Mouse (Mus musculus) midbrain, embryonic 13.5 days (tissue): ENCODE results near the gene Lrrn4. TPM values are rescaled to one million over a fixed set of nuclear protein-coding genes. Genes with fewer than 3 reads are reported as not detected.

Experiments used
- ATAC-seq: fragments of 200-750 bp; cut with Nextera tagmentation; 2 replicates; pipeline ENCODE4 v1.8.0; 2017; ENCODE audit warnings: mild to moderate bottlenecking, moderate TSS enrichment, moderate library complexity
- H3K27ac ChIP-seq: fragments of 300-500 bp; sonication (generic); 2 replicates; pipeline ENCODE4 v1.5.1; 2015; ENCODE audit warnings: inconsistent platforms, mild to moderate bottlenecking, moderate library complexity
- H3K27me3 ChIP-seq: fragments of 300-500 bp; sonication (generic); 2 replicates; pipeline ENCODE4 v1.6.1; 2015; ENCODE audit warnings: mild to moderate bottlenecking, inconsistent platforms
- H3K36me3 ChIP-seq: fragments of 300-500 bp; sonication (generic); 2 replicates; pipeline ENCODE4 v1.6.1; 2015; ENCODE audit warnings: mild to moderate bottlenecking, inconsistent platforms
- H3K4me1 ChIP-seq: fragments of 300-500 bp; sonication (generic); replicated peaks from 2 replicates; pipeline ENCODE4 v1.6.1; 2015; ENCODE audit warnings: inconsistent platforms
- H3K4me2 ChIP-seq: fragments of 300-500 bp; sonication (generic); replicated peaks from 2 replicates; pipeline ENCODE4 v1.6.1; 2015; ENCODE audit warnings: moderate library complexity, mild to moderate bottlenecking, inconsistent platforms
- H3K4me3 ChIP-seq: fragments of 300-500 bp; sonication (generic); replicated peaks from 2 replicates; pipeline ENCODE4 v1.5.1; 2015; ENCODE audit warnings: mild to moderate bottlenecking, inconsistent platforms
- H3K9ac ChIP-seq: fragments of 300-500 bp; sonication (generic); replicated peaks from 2 replicates; pipeline ENCODE4 v1.6.1; 2015; ENCODE audit warnings: mild to moderate bottlenecking, inconsistent platforms
- H3K9me3 ChIP-seq: fragments of 300-500 bp; sonication (generic); 2 replicates; pipeline ENCODE4 v1.6.1; 2016; ENCODE audit warnings: mild to moderate bottlenecking, inconsistent platforms
- WGBS: fragments of 180-500 bp; shearing (Covaris S2); methylation state at CpG from one replicate; pipeline ENCODE4 v1.1.7; 2015; 5-methylcytosine and 5-hydroxymethylcytosine counted together
- polyA plus RNA-seq: library from polyadenylated mRNA; unstranded; fragments of >200 nt; fragmentation: Nextera tagmentation; extraction: Ambion mirVana; gene quantifications from 2 replicates; pipeline ENCODE4 v1.2.1, GENCODE M21; 2015

Lrrn4 gene
- 0.05 TPM in 1 of 2 replicates, not detected in the other for polyA plus RNA-seq

DNA sequence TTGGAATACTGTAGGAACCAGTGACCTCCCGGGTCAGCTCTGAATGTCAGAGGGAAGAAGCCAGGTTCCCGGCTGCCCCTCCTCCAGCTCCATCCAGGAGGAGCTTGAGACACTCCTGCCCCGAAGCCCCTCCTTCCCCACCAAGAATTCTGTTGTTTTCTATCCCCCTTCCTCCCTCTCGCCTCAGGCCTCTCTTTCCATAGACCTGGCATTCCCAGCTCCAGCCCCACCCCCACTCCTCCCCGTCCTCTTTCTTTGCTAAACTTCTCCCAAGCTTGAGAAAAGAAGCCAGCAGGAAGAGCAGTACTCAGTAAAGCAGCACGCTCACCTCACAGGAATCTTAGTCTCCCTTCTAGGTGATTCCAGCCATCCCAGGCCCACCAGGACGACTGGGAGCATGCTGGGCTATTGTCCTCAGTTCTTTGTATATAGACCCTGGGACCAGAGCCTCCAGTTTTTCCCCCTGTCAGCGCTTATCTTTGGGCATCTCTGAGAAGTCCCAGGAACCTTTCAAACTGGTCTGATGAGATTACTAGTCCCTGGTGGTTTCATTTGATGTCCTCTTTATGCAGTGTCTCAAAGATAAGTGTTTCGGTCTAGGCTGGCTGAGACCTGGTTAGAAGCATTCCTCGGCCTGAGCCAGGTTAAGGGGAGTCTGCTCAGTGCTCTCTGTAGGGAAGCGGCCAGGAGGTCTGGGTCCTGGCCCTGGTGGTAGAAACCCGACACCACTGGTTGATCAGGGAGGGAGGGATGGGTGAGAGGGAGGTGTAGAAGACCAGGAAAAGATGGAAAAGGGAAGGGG is at the start of gene Lrrn4:
Lrrn4 (minus strand) TSS at position 48 of the 802 bp plus-strand sequence.
- ATAC-seq = no peak
- H3K27ac ChIP-seq = no peak within 1 kb of the TSS
- WGBS = 6% methylated on average over 12 of the region's 12 CpGs
- peaks cover 52% of the 10 kb centered on the region for H3K27me3 ChIP-seq
- no peaks in the 10 kb centered on the region for H3K36me3 ChIP-seq
- H3K4me2 ChIP-seq = peak within 1 kb of the TSS; percentile 97
- H3K4me3 ChIP-seq = peak within 1 kb of the TSS; percentile 65
- peak within 1 kb of the TSS; percentile 65; the same call in 1 of the 2 replicates for H3K9ac ChIP-seq
- H3K9me3 ChIP-seq = no peaks in the 10 kb centered on the region
- H3K4me1 ChIP-seq = peaks cover 26% of the 10 kb centered on the region

DNA sequence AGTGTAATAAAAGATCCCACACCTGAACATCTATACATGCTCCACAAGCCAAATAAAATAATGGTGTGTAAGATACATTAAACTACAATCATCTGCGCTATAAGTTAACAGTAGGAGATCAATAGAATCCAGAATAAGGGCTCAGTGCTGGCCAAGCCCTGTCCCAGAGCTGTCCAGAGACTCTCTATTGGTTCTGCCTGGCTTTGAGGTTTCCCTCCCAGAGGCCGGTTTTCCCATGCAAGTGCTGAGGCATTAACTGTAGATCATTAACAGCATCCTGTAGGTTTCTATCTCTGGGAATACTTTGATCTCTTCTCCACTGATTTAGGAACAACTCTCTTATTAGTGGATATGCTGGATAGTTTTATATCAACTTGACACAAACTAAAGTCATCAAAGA is 48.3 kb upstream of the Lrrn4 start:
- H3K9ac ChIP-seq = no peak overlapping the region
- H3K36me3 ChIP-seq = no peaks in the 10 kb centered on the region
- H3K27ac ChIP-seq = no peak overlapping the region
- no peak for ATAC-seq
- no peaks in the 10 kb centered on the region for H3K27me3 ChIP-seq
- no peak overlapping the region for H3K4me3 ChIP-seq
- no peaks in the 10 kb centered on the region for H3K4me1 ChIP-seq
- no peaks in the 10 kb centered on the region; the same call in 1 of the 2 replicates for H3K9me3 ChIP-seq
- H3K4me2 ChIP-seq = no peak overlapping the region
- whole genome bisulfite sequencing = 96% methylated on average over 2 of the region's 2 CpGs

DNA sequence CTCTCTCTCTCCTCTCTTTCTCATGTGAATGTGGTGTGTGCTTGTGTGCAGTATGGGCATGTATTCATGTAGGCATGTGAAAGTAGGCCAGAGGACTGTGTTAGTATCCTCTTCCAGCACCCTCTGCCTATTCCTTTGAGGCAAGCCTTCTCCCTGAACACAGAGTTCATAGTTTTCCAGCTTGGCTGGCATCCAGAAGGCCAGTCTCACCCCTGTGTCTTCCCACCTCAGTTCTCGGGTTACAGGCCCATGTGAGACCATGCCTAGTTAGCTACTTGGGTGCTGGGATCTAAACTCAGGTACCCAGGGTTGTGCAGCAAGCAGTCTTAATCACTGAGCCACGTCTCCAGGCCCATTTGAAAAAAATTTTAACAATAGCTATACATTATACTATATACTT is 47.2 kb upstream of the Lrrn4 start:
- Histone ChIP-seq H3K9ac (no peak overlapping the region), H3K36me3 (no peaks in the 10 kb centered on the region), H3K9me3 (no peaks in the 10 kb centered on the region; the same call in 1 of the 2 replicates), H3K27ac (no peak overlapping the region), H3K4me2 (no peak overlapping the region), H3K4me3 (no peak overlapping the region), H3K4me1 (no peaks in the 10 kb centered on the region), H3K27me3 (no peaks in the 10 kb centered on the region)
- ATAC-seq = no peak
- 51% methylated on average over 2 of the region's 2 CpGs for WGBS

DNA sequence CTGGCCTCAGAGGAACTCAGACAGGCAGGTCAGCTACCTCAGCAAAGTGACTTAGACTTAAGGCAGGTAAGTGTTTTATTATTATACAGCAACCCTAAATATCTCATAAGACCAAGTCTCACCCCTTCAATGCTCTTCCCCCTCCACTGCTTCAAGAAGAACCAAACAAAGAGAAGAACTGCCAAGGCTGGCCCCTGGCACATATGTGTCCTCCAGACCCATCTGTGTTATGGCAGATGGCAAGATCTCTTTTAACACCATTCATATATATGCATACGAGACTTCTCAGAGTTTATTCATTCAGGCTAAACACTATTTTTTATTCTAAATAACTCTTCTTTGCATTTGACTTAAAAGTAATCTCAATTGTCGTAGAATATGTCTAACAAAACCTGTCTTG is 46.6 kb upstream of the Lrrn4 start:
- Histone ChIP-seq H3K4me1 (no peaks in the 10 kb centered on the region), H3K27ac (no peak overlapping the region), H3K27me3 (no peaks in the 10 kb centered on the region), H3K36me3 (no peaks in the 10 kb centered on the region), H3K4me2 (no peak overlapping the region), H3K9me3 (no peaks in the 10 kb centered on the region; the same call in 1 of the 2 replicates), H3K4me3 (no peak overlapping the region), H3K9ac (no peak overlapping the region)
- WGBS = 76% methylated on average over 2 of the region's 2 CpGs
- no peak for ATAC-seq

DNA sequence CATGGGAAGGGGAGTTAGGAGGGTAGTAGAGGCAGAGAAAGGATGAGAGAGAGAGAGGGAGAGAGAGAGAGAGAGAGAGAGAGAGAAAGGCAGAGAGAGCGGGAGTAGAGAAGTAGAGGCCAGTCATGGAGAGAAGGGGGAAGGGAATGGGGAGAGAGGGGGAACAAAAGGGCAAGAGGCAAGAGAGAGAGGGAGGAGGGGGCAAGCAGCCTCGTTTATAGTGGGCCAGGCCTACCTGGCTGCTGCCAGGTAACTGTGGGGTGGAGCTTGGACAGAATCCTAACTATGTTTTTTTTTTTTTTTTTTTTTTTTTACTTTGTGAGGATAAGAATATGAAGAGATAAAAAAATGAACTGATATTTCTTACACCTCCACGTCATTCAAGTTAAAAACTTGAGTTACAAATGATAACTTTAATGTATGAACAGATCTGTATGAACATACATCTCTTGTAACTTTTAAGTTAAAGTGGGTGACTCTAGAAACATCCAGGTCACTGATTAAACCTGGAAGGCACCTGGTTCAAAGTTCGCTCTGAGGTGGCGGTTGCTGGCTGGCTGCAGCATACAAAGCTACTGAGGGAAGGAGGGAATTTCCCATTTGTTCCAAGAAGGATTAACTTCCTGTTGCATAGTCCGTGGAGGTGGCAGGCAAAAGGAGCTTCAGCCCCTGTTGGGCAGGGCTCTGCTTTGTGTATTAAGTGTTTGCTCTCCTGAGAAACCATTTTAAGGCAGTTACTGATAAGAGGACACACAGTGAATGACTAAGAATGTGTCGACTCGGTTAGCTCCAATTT is 42.8 kb upstream of the Lrrn4 start:
- Histone ChIP-seq H3K9ac (no peak overlapping the region), H3K27me3 (no peaks in the 10 kb centered on the region), H3K36me3 (no peaks in the 10 kb centered on the region), H3K4me3 (no peak overlapping the region), H3K4me2 (no peak overlapping the region), H3K27ac (no peak overlapping the region), H3K9me3 (no peaks in the 10 kb centered on the region), H3K4me1 (no peaks in the 10 kb centered on the region)
- ATAC-seq = no peak
- 39% methylated on average over 8 of the region's 8 CpGs for WGBS

DNA sequence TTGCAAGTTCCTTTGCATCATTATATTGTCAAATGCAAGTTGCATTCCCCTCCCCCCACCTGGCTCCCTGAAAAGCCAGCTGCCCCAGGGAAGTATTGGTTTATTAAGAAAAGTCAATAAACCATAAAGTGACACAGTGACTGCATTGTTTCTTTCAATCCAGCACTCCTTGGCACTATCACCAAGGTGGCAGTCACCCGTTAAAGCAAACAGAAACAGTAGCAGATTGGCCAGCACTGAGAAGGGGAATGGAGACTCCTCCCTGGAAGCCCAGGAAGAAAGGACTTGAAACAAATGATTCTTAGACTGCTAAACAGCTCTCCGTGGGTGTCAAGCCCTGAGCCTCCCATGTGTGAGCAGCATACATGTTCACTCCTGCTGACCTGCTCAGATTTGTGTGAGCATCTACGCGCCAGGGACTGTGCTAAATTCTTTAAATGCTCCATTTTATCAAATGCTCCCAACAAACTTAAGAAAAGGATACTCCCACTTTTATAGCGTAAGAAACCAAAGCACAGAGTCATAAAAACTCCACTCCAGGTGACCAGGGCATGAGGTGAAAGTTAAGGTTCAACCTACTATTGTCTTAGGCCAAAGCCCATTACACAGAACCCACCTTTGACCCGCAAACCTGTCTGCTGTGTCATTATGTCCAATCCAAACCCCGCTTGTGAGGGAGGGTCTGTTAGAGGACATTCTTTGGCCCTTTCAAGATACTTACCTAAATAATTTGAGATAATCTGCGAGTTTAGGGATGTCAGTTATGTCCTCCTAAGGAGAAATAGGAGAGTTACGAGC is 41.6 kb upstream of the Lrrn4 start:
- Histone ChIP-seq H3K4me2 (no peak overlapping the region), H3K27ac (no peak overlapping the region), H3K4me1 (no peaks in the 10 kb centered on the region), H3K36me3 (no peaks in the 10 kb centered on the region), H3K9ac (no peak overlapping the region), H3K4me3 (no peak overlapping the region), H3K27me3 (no peaks in the 10 kb centered on the region), H3K9me3 (no peaks in the 10 kb centered on the region)
- ATAC-seq = no peak
- WGBS = 73% methylated on average over 9 of the region's 9 CpGs

DNA sequence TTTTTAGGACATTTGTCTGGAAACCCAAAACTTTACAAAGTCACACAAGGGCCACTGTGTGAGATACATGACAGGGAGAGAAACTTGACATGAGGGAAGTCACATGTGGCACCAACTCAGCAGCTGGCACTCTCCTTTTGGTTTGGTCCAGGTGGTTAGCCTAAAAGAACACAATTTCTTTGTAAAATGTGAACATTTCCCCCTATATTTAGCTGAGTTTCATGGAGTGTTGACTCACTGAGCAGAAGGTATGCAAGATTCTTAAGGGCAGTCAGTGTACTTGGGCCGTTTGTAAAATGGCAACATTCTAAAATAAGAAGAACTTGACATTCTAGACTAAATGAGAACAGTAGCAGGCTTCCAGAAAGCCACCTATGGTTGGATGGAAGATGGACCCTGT is 34.1 kb upstream of the Lrrn4 start:
- no peaks in the 10 kb centered on the region for H3K4me1 ChIP-seq
- H3K27me3 ChIP-seq = no peaks in the 10 kb centered on the region
- H3K36me3 ChIP-seq = no peaks in the 10 kb centered on the region
- no peaks in the 10 kb centered on the region for H3K9me3 ChIP-seq
- 74% methylated on average over 1 of the region's 1 CpGs for WGBS
- no peak overlapping the region for H3K27ac ChIP-seq
- no peak for ATAC-seq
- no peak overlapping the region for H3K9ac ChIP-seq
- H3K4me3 ChIP-seq = no peak overlapping the region
- H3K4me2 ChIP-seq = no peak overlapping the region

DNA sequence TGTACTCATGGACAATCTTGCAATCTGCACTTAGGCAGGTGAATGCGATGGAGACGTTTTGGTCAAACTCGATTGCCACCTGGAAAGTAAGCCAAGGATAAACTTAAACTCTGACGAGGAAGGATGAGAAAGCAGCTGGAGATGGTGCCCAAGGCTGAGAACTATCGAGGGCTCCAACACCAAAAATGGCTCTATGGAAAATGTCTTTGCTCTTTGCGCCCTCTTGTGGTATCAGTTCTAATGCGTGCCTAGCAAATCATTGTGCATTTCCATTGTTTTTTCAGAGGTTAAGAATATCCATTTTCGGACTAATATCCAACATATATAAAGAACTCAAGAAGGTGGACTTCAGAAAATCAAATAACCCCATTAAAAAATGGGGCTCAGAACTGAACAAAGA is 26.1 kb upstream of the Lrrn4 start:
- H3K36me3 ChIP-seq = no peaks in the 10 kb centered on the region
- H3K27me3 ChIP-seq = no peaks in the 10 kb centered on the region
- 0 out of 2 replicates have a peak, but pooled peaks cover 4% of the 10 kb centered on the region for H3K4me1 ChIP-seq
- no peak overlapping the region for H3K4me3 ChIP-seq
- H3K4me2 ChIP-seq = no peak overlapping the region
- no peak for ATAC-seq
- H3K9me3 ChIP-seq = no peaks in the 10 kb centered on the region
- no peak overlapping the region for H3K27ac ChIP-seq
- no peak overlapping the region for H3K9ac ChIP-seq
- 29% methylated on average over 8 of the region's 8 CpGs for WGBS

DNA sequence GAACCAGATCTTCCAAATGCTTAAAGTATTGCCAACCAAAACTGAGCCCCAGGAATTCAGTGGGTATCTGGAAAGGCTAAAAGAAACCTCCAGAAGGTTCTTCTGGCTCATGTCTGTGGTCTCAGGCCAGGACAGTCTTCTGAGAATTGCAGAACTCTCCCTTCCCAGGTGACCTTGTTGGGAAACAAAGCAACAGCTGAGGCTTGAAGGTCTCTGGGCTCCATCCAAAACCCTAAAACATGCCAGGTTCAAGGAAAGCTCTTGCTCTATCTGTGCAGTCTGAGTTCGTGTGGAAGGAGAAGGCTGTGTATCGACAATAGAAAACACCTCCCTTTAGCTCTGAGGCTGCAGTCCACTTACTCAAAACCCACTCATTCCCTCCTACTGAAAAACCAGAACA is 24.3 kb upstream of the Lrrn4 start:
- H3K9me3 ChIP-seq = no peaks in the 10 kb centered on the region
- no peak for ATAC-seq
- no peak overlapping the region for H3K4me2 ChIP-seq
- no peak overlapping the region for H3K27ac ChIP-seq
- no peak overlapping the region for H3K4me3 ChIP-seq
- 0 out of 2 replicates have a peak, but pooled peaks cover 4% of the 10 kb centered on the region for H3K4me1 ChIP-seq
- H3K9ac ChIP-seq = no peak overlapping the region
- no peaks in the 10 kb centered on the region for H3K36me3 ChIP-seq
- WGBS = 67% methylated on average over 2 of the region's 2 CpGs
- no peaks in the 10 kb centered on the region for H3K27me3 ChIP-seq

DNA sequence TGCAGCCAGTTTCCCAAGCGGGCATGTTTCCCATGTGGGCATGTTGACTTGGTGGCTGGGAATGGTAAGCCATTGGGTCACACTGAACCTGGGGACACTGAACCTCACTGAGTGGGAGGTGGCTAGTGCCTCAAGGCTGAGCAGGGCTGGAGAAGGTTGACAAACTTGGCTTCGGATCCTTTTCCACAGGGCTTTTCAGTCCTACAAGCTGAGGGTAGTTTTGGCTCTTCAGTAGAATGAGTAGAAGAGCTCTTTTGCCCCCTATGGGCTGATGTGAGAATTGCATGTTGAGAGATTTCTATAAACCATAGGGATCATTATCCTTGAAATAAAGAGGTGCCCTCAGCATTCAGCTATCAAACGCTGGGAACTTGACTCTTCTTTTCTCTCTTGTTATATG is 22.8 kb upstream of the Lrrn4 start:
- H3K9me3 ChIP-seq = no peaks in the 10 kb centered on the region
- no peaks in the 10 kb centered on the region for H3K27me3 ChIP-seq
- no peak overlapping the region for H3K4me3 ChIP-seq
- ATAC-seq = peak; percentile 53; the same call in 1 of the 2 replicates
- WGBS = 34% methylated on average over 3 of the region's 3 CpGs
- no peak overlapping the region for H3K4me2 ChIP-seq
- 0 out of 2 replicates have a peak, but pooled peaks cover 4% of the 10 kb centered on the region for H3K4me1 ChIP-seq
- no peak overlapping the region for H3K9ac ChIP-seq
- H3K27ac ChIP-seq = no peak overlapping the region
- H3K36me3 ChIP-seq = no peaks in the 10 kb centered on the region

DNA sequence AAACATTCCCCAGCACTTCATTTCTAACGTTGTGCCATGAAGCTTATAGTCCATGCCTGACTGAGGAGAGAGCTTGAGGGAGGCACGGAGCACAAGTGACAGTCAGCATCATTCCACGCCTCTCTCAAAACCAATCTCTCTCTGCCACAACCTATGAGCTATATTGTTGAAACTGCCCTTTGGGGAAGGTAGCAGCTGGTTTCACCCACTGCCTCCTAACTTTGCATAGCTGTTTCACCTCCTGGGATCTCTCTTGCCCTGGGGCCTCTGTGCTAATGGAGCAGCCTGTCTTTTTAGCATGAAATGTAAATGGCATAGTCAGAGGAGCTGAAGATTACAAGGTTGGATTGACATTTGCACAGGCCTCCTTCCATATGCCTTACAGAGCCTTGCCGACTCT is 21.4 kb upstream of the Lrrn4 start:
- H3K27me3 ChIP-seq = no peaks in the 10 kb centered on the region
- no peak overlapping the region for H3K27ac ChIP-seq
- peak; percentile 43; the same call in 1 of the 2 replicates for ATAC-seq
- H3K9ac ChIP-seq = no peak overlapping the region
- H3K36me3 ChIP-seq = no peaks in the 10 kb centered on the region
- H3K4me3 ChIP-seq = no peak overlapping the region
- 66% methylated on average over 3 of the region's 4 CpGs for WGBS
- H3K4me1 ChIP-seq = 0 out of 2 replicates have a peak, but pooled peaks cover 4% of the 10 kb centered on the region
- H3K4me2 ChIP-seq = no peak overlapping the region
- no peaks in the 10 kb centered on the region for H3K9me3 ChIP-seq
